Mouse (Mus musculus): ENCODE measurements at regions not wholly inside any gene's neighbourhood (a gene's known extent, or its start where the extent isn't known, plus 50 kb on each side); places are given as distances from the start of the nearest gene placed in this dataset.
A peak's percentile ranks its signal among the peaks of the same experiment; 100 is the strongest.

DNA sequence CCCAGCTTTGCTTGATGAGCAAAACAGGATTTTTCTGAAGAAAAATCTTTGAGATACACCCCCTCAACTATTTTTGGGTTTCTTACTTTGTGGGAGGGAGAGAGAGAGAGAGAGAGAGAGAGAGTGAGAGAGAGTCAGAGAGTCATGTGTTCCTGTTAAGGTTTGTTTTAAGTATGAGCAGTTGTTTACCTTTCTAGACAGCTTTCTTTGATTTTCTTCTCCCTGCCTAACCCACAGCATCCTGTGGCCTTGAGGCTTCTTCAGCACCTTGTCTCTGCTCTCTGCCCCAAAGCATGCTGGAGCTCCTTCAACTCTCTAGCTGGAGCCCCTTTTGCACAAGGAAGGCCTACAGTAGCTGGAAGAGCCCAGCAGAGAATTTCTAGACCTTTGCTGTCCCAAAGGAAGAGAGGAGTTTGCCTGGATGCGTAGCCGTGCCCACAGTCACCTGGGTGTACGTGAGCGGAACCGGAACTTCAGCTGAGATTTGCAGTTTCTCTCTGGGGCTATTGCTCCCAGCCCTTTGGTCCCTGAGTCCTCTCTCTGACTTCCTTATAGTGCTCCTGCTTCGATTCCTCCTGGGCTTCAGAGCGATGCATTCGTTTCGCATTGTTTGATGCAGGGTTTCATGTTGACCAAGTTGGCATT lies 1242.1 kb upstream of the A1bg start:
- H3K36me3 ChIP-seq (ENCODE audit: inconsistent target) = no peaks in the 10 kb centered on the region
- WGBS (ENCODE audit: missing documents) = 99% methylated on average over 9 of the region's 9 CpGs
- H3K27ac ChIP-seq = no peak overlapping the region

DNA sequence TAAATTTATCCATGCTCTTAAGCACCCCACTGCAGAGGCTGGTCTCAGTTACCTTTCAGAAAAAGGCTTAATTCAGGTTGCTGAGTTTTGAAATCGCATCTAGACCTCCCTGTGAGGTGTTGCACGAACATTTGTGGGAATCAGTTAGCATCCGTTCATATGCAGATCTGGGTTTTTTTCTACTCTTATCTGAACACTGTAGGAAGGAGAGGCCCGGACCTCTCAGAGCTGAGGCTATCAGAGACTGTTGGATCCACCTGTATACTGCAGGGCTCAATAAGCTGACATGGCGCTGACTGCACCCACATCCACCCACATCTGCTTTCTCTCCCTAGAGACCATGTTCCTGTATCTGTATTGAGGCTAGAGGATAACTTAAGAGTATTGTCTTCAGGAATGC lies 1240.4 kb upstream of the A1bg start:
- no peak overlapping the region for H3K4me3 ChIP-seq (ENCODE audit: inconsistent target)
- WGBS (ENCODE audit: missing documents) = 92% methylated on average over 5 of the region's 5 CpGs
- H3K36me3 ChIP-seq (ENCODE audit: inconsistent target) = no peaks in the 10 kb centered on the region
- H3K79me2 ChIP-seq (ENCODE audit: inconsistent target) = no peaks in the 10 kb centered on the region
- no peak overlapping the region for H3K27ac ChIP-seq

More for the DNA sequence above, 1242.1 kb upstream of the A1bg start:
- Histone ChIP-seq H3K4me3 (ENCODE audit: inconsistent target) (no peak overlapping the region), H3K79me2 (ENCODE audit: inconsistent target) (no peaks in the 10 kb centered on the region)

DNA sequence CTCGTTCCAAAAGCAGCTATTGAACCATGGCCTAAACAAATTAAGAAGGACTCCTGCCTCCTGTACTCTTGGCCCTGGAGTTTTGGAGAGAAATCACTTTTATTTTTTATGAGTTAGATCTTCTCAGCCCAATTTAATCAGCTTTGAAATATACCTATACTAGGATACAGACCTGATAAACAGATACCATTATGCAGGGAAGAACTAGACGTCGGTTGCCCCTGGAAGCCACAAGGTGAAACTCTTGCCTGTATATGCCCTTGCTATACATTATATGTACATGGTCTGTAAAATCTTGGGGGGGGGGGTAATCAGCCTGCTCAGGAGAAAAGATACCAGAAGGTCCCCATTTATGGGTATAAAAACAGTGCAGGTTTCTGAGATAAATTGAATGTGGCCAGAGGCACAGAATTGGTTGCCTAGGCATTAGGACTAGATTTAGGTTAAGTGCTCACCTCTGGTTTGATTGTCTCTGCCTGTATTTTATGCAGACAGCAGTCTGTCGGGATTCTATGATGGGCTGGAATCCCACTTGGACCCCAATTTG lies 1239.9 kb upstream of the A1bg start:
- H3K36me3 ChIP-seq (ENCODE audit: inconsistent target) = no peaks in the 10 kb centered on the region
- 97% methylated on average over 4 of the region's 4 CpGs for WGBS (ENCODE audit: missing documents)
- no peak overlapping the region for H3K27ac ChIP-seq
- no peak overlapping the region for H3K4me3 ChIP-seq (ENCODE audit: inconsistent target)
- H3K79me2 ChIP-seq (ENCODE audit: inconsistent target) = no peaks in the 10 kb centered on the region

DNA sequence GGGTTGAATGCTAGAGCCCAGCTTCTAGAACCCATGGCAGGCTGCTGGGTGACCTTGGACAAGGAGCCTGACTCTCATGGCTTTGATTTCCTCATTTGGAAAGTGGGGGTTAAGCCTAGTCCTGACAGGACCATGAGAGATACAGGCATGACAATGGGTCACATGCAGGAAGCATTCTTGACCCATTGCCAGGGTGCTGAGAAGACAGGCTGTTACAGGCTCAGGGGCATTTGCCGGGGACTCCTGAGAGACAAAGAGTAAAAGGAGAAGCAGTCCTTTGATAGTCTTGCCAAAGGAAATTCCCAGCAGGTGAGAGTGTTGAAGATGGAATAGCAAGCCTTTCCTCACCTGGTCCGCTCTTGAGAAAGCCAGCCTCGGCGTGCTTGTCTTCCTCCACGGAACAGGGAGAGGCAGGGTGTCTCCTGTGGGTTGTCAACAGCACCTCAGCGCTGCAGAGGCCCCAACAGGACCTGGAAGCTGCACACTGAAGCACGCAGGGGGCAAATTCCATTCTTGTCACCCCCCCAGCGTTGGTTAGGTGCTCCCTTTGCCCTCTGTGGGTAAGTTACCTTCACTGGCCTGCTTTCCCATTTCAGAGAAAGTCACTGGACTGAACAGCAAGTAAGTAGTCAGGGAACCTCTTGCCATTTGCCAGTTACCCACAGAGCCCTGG lies 1239.3 kb upstream of the A1bg start:
- Histone ChIP-seq H3K79me2 (ENCODE audit: inconsistent target) (no peaks in the 10 kb centered on the region), H3K36me3 (ENCODE audit: inconsistent target) (no peaks in the 10 kb centered on the region), H3K27ac (no peak overlapping the region), H3K4me3 (ENCODE audit: inconsistent target) (no peak overlapping the region)
- WGBS (ENCODE audit: missing documents) = 96% methylated on average over 8 of the region's 8 CpGs

DNA sequence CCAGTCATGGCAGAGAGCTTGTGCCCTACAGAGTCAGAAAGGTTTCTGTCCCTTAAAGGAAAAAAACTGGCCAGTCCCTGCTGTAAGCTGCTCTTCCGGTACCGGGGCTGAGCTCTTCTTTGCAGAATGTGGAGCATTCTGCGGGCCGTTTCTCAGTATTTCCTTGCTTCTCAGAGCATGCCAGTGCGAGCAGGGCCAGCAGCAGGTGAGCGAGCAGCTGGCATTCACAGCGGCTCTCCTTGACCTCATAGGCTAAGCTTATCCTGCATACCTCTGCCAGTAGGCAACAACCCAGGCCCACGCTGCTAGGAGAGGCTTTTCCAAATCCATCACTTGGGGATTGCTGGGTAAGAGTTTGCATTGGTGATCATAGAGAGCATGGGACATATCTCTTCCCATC lies 1238.2 kb upstream of the A1bg start:
- 94% methylated on average over 8 of the region's 8 CpGs for WGBS (ENCODE audit: missing documents)
- no peak overlapping the region for H3K27ac ChIP-seq

DNA sequence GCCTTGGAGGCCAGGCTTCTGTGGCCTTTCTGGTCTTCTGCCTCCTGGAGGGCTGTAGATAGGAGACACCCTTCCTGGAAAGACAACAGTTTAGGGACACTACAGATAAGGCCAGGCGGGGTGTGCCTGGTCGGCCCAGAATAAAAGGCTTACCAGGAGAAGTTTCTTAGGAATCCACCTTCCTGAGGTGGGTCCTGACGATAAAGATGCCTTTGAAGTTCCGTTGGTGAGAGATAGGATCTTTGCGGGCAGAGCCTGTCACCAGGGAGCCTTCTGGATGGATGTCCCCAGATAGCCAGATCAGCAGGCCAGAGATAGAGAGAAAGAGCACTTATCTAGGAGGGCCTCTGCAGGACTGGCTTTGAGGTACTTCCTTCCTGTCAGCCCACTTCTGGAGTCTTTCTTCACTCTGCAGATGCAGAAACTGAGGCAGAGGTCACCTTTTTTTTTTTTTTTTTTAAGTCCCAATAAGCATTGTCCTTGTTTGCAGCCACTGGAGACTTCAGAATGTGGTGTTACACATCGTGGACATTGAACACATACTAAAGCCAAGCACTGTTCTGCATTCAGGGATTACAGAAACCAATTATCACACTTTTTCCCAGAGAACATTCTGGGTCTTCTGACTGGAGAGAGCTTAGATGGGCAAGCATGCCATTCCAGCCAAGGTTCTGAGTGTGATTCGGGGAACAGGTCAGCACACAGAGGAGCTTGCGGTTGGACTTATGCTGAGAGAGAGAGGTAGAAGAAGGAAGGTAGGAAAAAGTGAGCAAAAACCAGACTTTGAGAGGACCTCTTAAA lies 1236.3 kb upstream of the A1bg start:
- WGBS (ENCODE audit: missing documents) = 92% methylated on average over 7 of the region's 8 CpGs
- H3K4me3 ChIP-seq (ENCODE audit: inconsistent target) = no peak overlapping the region
- no peaks in the 10 kb centered on the region for H3K79me2 ChIP-seq (ENCODE audit: inconsistent target)
- no peaks in the 10 kb centered on the region for H3K36me3 ChIP-seq (ENCODE audit: inconsistent target)
- H3K27ac ChIP-seq = no peak overlapping the region

More for the DNA sequence above, 1238.2 kb upstream of the A1bg start:
- Histone ChIP-seq H3K36me3 (ENCODE audit: inconsistent target) (no peaks in the 10 kb centered on the region), H3K4me3 (ENCODE audit: inconsistent target) (no peak overlapping the region), H3K79me2 (ENCODE audit: inconsistent target) (no peaks in the 10 kb centered on the region)

DNA sequence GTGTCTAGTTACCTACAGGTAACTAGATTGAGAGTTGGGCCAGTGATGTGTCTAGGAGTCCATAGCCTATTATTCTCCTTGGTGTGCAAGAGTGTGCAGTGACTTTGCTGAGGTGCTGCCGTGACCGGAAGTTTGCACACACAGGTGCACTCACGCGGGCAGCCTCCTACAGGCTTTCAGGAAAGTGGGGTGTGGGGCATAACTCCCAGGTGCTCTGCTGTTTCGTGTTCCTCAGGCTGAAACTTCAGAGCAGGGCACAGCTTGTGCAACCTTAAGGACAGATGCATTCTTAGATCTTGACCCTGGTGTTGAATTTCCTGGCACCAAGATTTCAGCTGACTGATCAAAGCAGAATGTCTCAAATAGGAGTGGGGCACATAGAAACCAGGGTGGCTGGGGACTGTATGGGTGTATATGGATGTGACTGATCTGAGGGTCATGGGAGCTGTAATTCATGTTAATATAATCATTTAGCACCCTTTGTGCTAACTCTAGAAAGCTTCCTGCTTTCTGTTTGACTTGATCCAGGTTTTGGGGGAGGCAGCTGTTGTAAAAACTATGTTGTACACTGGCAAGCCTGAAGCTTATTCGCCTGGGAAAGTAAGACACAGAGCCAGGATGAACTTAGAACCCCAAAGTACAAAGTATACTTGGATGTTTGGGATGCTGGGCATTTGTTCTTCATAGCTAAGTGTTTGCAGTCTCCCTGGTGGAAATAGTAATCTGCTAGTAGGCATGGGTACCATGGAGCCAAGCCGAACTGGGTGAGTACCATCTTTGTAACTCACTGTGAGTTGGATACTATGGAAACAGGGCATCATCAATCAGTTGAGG lies 1234.6 kb upstream of the A1bg start:
- WGBS (ENCODE audit: missing documents) = 98% methylated on average over 7 of the region's 7 CpGs
- H3K27ac ChIP-seq = no peak overlapping the region

DNA sequence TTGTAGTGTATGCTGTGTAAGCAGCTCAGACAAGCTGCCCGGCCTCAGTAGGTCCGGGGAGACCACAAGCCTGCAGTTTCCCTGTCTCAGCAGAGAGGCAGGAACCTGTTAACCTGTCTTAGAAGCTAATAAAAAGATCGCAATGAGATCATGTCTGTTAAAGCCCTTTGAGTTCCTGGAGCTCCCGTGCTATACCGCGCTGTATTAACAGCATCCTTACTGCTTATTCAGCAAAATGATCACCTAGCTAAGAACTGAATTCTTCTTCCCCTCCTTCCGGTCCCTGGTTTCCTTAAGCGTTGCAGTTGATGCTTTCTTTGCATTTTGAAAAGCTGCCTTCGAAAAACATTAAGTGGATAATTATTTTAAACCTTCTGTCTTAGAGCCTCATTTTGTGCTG lies 1230.4 kb upstream of the A1bg start:
- Histone ChIP-seq H3K36me3 (ENCODE audit: inconsistent target) (no peaks in the 10 kb centered on the region), H3K4me3 (ENCODE audit: inconsistent target) (no peak overlapping the region), H3K27ac (no peak overlapping the region), H3K79me2 (ENCODE audit: inconsistent target) (no peaks in the 10 kb centered on the region)
- WGBS (ENCODE audit: missing documents) = 95% methylated on average over 9 of the region's 9 CpGs

More for the DNA sequence above, 1234.6 kb upstream of the A1bg start:
- no peak overlapping the region for H3K4me3 ChIP-seq (ENCODE audit: inconsistent target)
- H3K36me3 ChIP-seq (ENCODE audit: inconsistent target) = no peaks in the 10 kb centered on the region
- no peaks in the 10 kb centered on the region for H3K79me2 ChIP-seq (ENCODE audit: inconsistent target)

DNA sequence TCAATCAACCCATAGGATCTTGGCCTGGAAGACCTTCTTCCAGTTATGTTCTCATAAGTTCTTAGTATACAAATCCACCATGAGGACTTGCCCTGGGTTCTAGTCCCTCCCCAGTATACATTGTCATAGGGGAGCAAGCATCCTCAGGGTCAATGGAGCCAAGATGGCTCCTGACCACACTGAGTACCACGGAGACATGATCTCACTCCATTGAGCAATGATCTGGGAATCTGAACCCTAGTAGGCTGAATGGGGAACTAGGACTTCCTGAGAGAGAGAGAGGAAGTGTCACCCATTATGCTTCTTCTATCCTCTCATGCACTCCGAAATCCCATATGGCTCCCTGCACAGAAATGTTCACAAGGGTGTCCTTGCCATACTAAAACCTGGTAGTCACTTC lies 1229.3 kb upstream of the A1bg start:
- WGBS (ENCODE audit: missing documents) = 12% methylated on average over 2 of the region's 2 CpGs
- Histone ChIP-seq H3K4me3 (ENCODE audit: inconsistent target) (no peak overlapping the region), H3K36me3 (ENCODE audit: inconsistent target) (no peaks in the 10 kb centered on the region), H3K27ac (peak overlapping the region; percentile 25; the same call in 1 of the 2 replicates), H3K79me2 (ENCODE audit: inconsistent target) (no peaks in the 10 kb centered on the region)

DNA sequence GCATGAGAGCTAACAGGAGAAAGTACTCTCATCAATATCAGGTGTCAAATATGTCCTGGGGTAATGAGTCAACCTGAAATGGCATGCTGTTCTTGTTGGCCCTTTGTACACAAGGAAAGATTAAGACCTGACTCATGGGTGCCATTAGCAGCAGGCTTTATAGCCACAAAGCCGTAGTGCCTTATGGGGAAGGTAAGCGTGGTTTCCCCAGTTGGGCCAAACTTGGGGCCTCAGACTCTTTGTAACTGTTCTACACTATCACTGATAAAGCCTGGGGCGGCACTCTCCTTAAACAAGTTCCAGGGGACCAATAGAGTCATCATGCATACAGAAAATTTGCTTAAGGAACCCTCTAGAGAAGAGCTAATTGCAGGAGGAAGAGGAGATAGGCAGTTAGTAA lies 1228.9 kb upstream of the A1bg start:
- no peaks in the 10 kb centered on the region for H3K36me3 ChIP-seq (ENCODE audit: inconsistent target)

DNA sequence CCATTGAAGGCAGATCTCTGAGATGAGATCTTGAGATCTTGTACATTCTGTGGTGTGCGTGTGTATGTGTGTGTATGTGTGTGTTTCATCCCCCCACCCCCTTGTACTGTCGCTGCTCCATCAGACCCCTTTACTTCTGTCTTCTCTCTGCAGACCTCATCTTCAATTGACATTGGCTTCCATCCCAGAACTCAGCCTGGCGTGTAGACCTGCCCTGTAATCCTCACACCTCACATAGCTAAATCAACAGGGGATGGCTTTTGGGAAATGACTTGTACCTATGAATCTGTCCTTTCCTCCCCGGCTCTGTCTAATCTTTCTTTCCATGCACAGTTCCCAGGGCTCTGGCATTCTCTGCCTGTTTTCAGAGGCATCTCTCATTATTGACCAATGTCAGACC lies 1227.5 kb upstream of the A1bg start:
- Histone ChIP-seq H3K4me3 (ENCODE audit: inconsistent target) (no peak overlapping the region), H3K27ac (no peak overlapping the region), H3K79me2 (ENCODE audit: inconsistent target) (no peaks in the 10 kb centered on the region), H3K36me3 (ENCODE audit: inconsistent target) (no peaks in the 10 kb centered on the region)
- 90% methylated on average over 4 of the region's 4 CpGs for WGBS (ENCODE audit: missing documents)

More for the DNA sequence above, 1228.9 kb upstream of the A1bg start:
- WGBS (ENCODE audit: missing documents) = 95% methylated on average over 3 of the region's 3 CpGs
- Histone ChIP-seq H3K27ac (no peak overlapping the region), H3K79me2 (ENCODE audit: inconsistent target) (no peaks in the 10 kb centered on the region), H3K4me3 (ENCODE audit: inconsistent target) (no peak overlapping the region)

DNA sequence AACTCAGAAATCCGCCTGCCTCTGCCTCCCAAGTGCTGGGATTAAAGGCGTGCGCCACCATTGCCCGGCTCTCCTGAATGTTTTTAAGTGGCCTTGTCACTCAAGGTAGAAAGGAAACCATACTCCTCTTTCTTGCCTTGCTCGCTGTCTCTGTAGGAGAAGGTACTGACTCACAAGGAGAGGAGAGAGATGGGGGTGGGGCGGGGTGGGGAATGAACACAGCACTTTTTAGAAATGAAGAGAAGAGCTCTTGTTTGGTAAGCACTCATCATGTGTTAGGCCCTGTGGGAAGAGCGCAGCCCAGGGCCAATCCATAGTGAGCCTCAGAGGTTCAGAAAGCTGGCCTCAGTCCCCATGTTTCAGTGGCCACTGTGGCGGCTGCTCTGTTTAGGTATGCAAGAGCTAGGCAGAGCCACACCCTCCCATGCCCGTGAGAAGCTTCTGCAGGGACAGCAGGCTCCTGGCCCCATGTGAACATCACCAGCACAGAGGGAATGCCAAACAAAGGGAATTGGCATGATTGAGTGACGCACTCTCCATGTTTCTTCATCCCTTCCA lies 1225.9 kb upstream of the A1bg start:
- H3K36me3 ChIP-seq (ENCODE audit: inconsistent target) = no peaks in the 10 kb centered on the region
- H3K4me3 ChIP-seq (ENCODE audit: inconsistent target) = no peak overlapping the region
- no peak overlapping the region for H3K27ac ChIP-seq
- 91% methylated on average over 9 of the region's 10 CpGs for WGBS (ENCODE audit: missing documents)
- no peaks in the 10 kb centered on the region for H3K79me2 ChIP-seq (ENCODE audit: inconsistent target)

DNA sequence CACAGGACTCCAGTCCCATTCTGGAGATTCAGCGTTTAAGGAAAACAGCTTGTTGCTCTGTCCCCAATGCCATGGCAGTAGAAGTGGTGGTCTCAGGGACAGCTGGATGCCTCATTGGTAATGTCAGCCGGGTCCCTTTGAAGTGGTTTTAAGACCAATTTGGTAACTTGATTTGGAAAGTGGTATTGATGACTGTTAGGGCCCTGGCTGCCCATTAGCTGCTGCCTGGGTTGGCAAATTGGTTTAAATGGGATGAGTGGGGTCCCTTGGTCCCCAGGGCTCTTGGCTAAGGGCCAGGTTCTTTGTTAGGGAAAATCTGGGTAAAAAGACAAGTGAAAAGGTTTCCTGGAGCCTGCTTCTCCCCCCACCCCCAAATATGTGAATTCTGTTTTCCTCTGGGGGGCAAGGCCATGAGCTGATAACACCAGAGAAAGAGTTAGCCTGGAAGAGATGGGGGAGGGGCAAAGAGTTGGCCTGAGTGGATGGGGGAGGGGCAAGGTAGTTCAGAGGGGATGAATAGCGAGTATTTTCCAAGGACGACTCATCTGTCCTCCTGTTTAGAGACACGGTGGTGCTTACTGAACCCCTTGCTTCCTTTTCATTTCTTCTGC lies 1224.6 kb upstream of the A1bg start:
- 94% methylated on average over 5 of the region's 5 CpGs for WGBS (ENCODE audit: missing documents)
- Histone ChIP-seq H3K36me3 (ENCODE audit: inconsistent target) (no peaks in the 10 kb centered on the region), H3K79me2 (ENCODE audit: inconsistent target) (no peaks in the 10 kb centered on the region), H3K4me3 (ENCODE audit: inconsistent target) (no peak overlapping the region), H3K27ac (no peak overlapping the region)

All from macrophage (primary cell).